Mouse (Mus musculus) mesoderm, embryonic 11.5 days (tissue): Measurements from ENCODE around the gene Nt5dc3.

Source experiments
- DNase-seq: peaks from one replicate; pipeline ENCODE4 v3.0.0-alpha.2; 2012; ENCODE audit warnings: low read depth, low spot score

The Nt5dc3 gene

GRCm38 (mm10) chr10:86778398-86779116 is at the start of gene Nt5dc3:
Gene Nt5dc3, plus strand, starts transcription at chr10:86779005.
- DNase-seq = peak; percentile 97

GRCm38 (mm10) chr10:86730823-86731499 is 47.8 kb upstream of the Nt5dc3 start:
- DNase-seq = peak; percentile 90

- no peak for DNase-seq
Measured at GRCm38 (mm10) chr10:86731500-86731863, 47.3 kb upstream of the Nt5dc3 start.

- DNase-seq = no peak
Measured at GRCm38 (mm10) chr10:86735036-86735435, 43.8 kb upstream of the Nt5dc3 start.

- no peak for DNase-seq
Measured at GRCm38 (mm10) chr10:86742918-86743317, 35.9 kb upstream of the Nt5dc3 start.

- DNase-seq = no peak
Measured at GRCm38 (mm10) chr10:86744306-86744705, 34.5 kb upstream of the Nt5dc3 start.

- DNase-seq = no peak
Measured at GRCm38 (mm10) chr10:86755816-86756502, 22.8 kb upstream of the Nt5dc3 start.

- DNase-seq = no peak
Measured at GRCm38 (mm10) chr10:86757724-86758123, 21.1 kb upstream of the Nt5dc3 start.

- DNase-seq = no peak
Measured at GRCm38 (mm10) chr10:86758211-86758610, 20.6 kb upstream of the Nt5dc3 start.

- no peak for DNase-seq
Measured at GRCm38 (mm10) chr10:86761236-86761635, 17.6 kb upstream of the Nt5dc3 start.

- DNase-seq = no peak
Measured at GRCm38 (mm10) chr10:86761722-86762383, 17.0 kb upstream of the Nt5dc3 start.

- DNase-seq = no peak
Measured at GRCm38 (mm10) chr10:86762384-86762730, 16.4 kb upstream of the Nt5dc3 start.

- no peak for DNase-seq
Measured at GRCm38 (mm10) chr10:86763672-86764071, 15.1 kb upstream of the Nt5dc3 start, which contains the start of gene Gm49358. Gene Gm49358, plus strand, starts transcription at chr10:86763972.

- DNase-seq = no peak
Measured at GRCm38 (mm10) chr10:86765344-86765966, 13.3 kb upstream of the Nt5dc3 start.

- no peak for DNase-seq
Measured at GRCm38 (mm10) chr10:86769216-86769615, 9.6 kb upstream of the Nt5dc3 start.

- DNase-seq = no peak
Measured at GRCm38 (mm10) chr10:86769797-86770196, 9.0 kb upstream of the Nt5dc3 start.

- no peak for DNase-seq
Measured at GRCm38 (mm10) chr10:86771701-86772100, 7.1 kb upstream of the Nt5dc3 start.

GRCm38 (mm10) chr10:86772231-86772631 is 6.6 kb upstream of the Nt5dc3 start:
- DNase-seq = no peak

GRCm38 (mm10) chr10:86773360-86773759 is 5.4 kb upstream of the Nt5dc3 start:
- no peak for DNase-seq

- peak; percentile 11 for DNase-seq
Measured at GRCm38 (mm10) chr10:86776281-86776680, 2.5 kb upstream of the Nt5dc3 start.

- DNase-seq = peak; percentile 9
Measured at GRCm38 (mm10) chr10:86777614-86778319, 1.0 kb upstream of the Nt5dc3 start.
